Mouse (Mus musculus): ENCODE measurements at regions not wholly inside any gene's neighbourhood (a gene's known extent, or its start where the extent isn't known, plus 50 kb on each side); places are given as distances from the start of the nearest gene placed in this dataset.
"Not testable (repeated sequence)": the region's sequence is repeated elsewhere in the genome, so short reads cannot be mapped to it uniquely, and the experiment has no call there.

DNA sequence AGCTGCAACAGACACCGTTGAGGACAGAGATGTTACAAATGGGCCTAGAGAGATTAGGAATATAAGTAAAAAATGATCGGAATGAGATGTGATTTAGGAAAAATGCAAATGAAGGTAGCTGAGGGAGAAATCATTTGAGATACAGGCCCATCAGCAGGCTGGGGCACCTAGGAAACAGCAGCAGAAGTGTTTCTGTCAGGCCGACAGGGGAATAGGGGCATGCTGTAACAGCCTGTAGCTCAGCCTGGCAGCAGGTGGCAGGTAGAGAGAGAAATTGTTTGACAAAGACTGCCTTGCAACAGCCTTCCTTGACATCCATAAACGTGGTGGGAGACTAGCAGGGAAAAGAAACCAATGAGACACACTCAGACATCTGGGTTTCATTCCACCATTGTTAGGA, 115.1 kb upstream of the Tmem150c start:
- peaks cover 40% of the 10 kb centered on the region for H3K9me3 ChIP-seq (ENCODE audit: low read length)
- peaks cover 5% of the 10 kb centered on the region for H3K4me1 ChIP-seq (replicated peaks; ENCODE audit: low read depth, low read length)
- no peak overlapping the region for H3K4me3 ChIP-seq (replicated peaks; ENCODE audit: low read length)
- no peaks in the 10 kb centered on the region for H3K36me3 ChIP-seq (ENCODE audit: insufficient read depth, low read length)
- no peaks in the 10 kb centered on the region for H3K27me3 ChIP-seq (ENCODE audit: insufficient read depth, low read length)
- TF ChIP-seq POU5F1 (IDR thresholded peaks at IDR 0.05; ENCODE audit: borderline replicate concordance, low read length): no peak
- no peak for TF ChIP-seq NANOG (IDR thresholded peaks at IDR 0.05; ENCODE audit: borderline replicate concordance, low read length)
- no peak for TF ChIP-seq CTCF (conservative IDR thresholded peaks at IDR 0.05; ENCODE audit: low read length)

GRCm38 (mm10) chr5:100271975-100272374, 112.4 kb upstream of the Tmem150c start:
- Histone ChIP-seq H3K9me3 (ENCODE audit: low read length) (peaks cover 37% of the 10 kb centered on the region), H3K4me1 (replicated peaks; ENCODE audit: low read depth, low read length) (peaks cover 12% of the 10 kb centered on the region)
- not testable (repeated sequence) for H3K4me3 ChIP-seq (replicated peaks; ENCODE audit: low read length); H3K36me3 ChIP-seq (ENCODE audit: insufficient read depth, low read length); H3K27me3 ChIP-seq (ENCODE audit: insufficient read depth, low read length)

DNA sequence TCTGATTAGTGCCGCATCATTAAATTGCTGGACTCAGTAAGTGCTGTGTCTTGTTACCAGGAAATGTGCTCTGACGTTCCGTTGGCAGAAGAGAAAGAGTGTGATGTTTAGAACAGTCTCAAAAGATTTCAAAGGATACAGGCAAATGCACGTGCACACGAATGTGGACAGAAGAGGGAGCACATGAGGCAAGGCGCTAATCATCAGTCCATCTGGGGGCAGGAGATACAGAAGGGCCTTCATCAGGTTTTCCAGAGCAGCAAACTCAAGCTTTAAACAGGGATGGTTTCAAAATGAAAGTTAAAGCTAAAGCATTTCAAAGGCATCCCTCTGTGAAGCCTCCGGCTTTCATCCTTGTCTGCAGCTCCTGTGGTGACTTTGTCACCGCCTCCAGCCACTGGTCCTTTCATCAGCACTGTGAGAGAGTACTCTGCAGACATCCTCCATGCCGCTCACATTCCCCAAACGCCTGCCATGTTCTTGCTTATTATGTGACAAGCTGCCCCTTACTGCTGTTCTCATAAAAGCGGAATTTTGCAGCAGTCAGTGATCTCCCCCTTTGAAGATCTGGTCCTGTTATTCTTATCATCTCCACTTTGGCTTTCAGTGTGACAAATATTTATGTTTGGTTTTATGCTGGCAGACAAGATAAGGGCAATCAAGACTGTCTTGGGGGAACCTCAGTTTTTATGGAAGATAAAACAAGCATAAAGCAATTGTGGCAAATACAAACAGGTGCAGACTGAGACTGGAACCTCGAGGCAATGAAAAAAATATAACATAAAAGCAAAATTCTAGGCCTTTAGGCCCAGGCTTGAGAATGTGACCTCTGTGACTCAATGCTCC, 111.5 kb upstream of the Tmem150c start:
- Histone ChIP-seq H3K4me1 (replicated peaks; ENCODE audit: low read depth, low read length) (peaks cover 12% of the 10 kb centered on the region), H3K9me3 (ENCODE audit: low read length) (peaks cover 37% of the 10 kb centered on the region), H3K36me3 (ENCODE audit: insufficient read depth, low read length) (no peaks in the 10 kb centered on the region), H3K4me3 (replicated peaks; ENCODE audit: low read length) (no peak overlapping the region), H3K27me3 (ENCODE audit: insufficient read depth, low read length) (no peaks in the 10 kb centered on the region)
- TF ChIP-seq NANOG (IDR thresholded peaks at IDR 0.05; ENCODE audit: borderline replicate concordance, low read length): no peak
- no peak for TF ChIP-seq CTCF (conservative IDR thresholded peaks at IDR 0.05; ENCODE audit: low read length)
- TF ChIP-seq POU5F1 (IDR thresholded peaks at IDR 0.05; ENCODE audit: borderline replicate concordance, low read length): no peak

GRCm38 (mm10) chr5:100268111-100268878, 108.7 kb upstream of the Tmem150c start:
- peaks cover 30% of the 10 kb centered on the region for H3K9me3 ChIP-seq (ENCODE audit: low read length)

GRCm38 (mm10) chr5:100266671-100267510, 107.3 kb upstream of the Tmem150c start:
- Histone ChIP-seq H3K4me3 (replicated peaks; ENCODE audit: low read length) (no peak overlapping the region), H3K36me3 (ENCODE audit: insufficient read depth, low read length) (no peaks in the 10 kb centered on the region)
- TF ChIP-seq POU5F1 (IDR thresholded peaks at IDR 0.05; ENCODE audit: borderline replicate concordance, low read length): no peak
- TF ChIP-seq CTCF (conservative IDR thresholded peaks at IDR 0.05; ENCODE audit: low read length): no peak
- TF ChIP-seq NANOG (IDR thresholded peaks at IDR 0.05; ENCODE audit: borderline replicate concordance, low read length): no peak

More at GRCm38 (mm10) chr5:100268111-100268878, 108.7 kb upstream of the Tmem150c start:
- no peak for TF ChIP-seq NANOG (IDR thresholded peaks at IDR 0.05; ENCODE audit: borderline replicate concordance, low read length)
- TF ChIP-seq CTCF (conservative IDR thresholded peaks at IDR 0.05; ENCODE audit: low read length): no peak
- TF ChIP-seq POU5F1 (IDR thresholded peaks at IDR 0.05; ENCODE audit: borderline replicate concordance, low read length): no peak
- H3K27me3 ChIP-seq (ENCODE audit: insufficient read depth, low read length): no peaks in the 10 kb centered on the region
- H3K4me1 ChIP-seq (replicated peaks; ENCODE audit: low read depth, low read length): peaks cover 8% of the 10 kb centered on the region
- H3K36me3 ChIP-seq (ENCODE audit: insufficient read depth, low read length): no peaks in the 10 kb centered on the region
- no peak overlapping the region for H3K4me3 ChIP-seq (replicated peaks; ENCODE audit: low read length)

DNA sequence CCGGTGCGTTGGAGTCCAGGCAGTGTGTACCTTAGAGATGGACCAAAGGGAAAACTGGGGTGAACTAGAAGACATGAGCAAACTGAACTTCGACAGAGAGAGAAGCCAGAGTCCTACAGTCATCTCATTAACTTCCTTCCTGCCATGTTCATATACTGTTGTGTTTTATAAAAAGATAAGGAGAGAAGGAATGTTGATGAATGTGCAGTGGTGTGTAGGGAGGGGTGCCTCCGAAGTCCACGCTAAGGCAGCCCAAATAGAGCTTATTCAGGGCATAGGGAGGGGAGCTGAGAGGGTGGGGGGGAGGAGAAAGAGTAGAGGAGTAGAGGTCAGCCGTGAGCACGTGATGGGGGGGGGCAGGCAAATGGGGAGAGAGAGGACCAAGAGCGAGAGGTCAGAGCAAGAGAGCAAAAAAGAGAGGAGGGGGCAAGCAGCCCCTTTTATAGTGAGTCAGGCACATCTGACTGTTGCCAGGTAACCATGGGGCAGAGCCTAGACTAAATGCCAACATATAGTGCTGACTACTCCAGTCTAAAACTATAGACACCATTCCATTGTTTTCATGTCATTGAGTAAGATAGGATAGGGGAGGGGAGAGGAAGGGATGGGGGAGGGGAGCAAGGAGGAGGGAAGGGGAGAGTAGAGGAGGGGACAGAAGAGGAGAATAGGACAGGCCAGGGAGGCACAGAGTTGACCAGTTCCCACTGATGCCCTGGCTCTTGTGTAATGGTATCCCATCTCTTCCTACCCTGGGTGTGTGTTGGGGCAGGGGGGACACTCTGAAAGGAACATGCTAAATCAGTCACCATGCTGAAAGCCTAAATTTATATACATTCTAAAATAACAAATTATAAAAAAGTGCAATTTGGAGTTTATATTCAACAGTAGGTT, 100.4 kb upstream of the Tmem150c start:
- Histone ChIP-seq H3K4me3 (replicated peaks; ENCODE audit: low read length) (no peak overlapping the region), H3K4me1 (replicated peaks; ENCODE audit: low read depth, low read length) (no peaks in the 10 kb centered on the region), H3K36me3 (ENCODE audit: insufficient read depth, low read length) (no peaks in the 10 kb centered on the region), H3K9me3 (ENCODE audit: low read length) (no peaks in the 10 kb centered on the region), H3K27me3 (ENCODE audit: insufficient read depth, low read length) (no peaks in the 10 kb centered on the region)
- TF ChIP-seq POU5F1 (IDR thresholded peaks at IDR 0.05; ENCODE audit: borderline replicate concordance, low read length) (no peak), CTCF (conservative IDR thresholded peaks at IDR 0.05; ENCODE audit: low read length) (no peak), NANOG (IDR thresholded peaks at IDR 0.05; ENCODE audit: borderline replicate concordance, low read length) (no peak)

More at GRCm38 (mm10) chr5:100266671-100267510, 107.3 kb upstream of the Tmem150c start:
- H3K27me3 ChIP-seq (ENCODE audit: insufficient read depth, low read length): no peaks in the 10 kb centered on the region
- peaks cover 16% of the 10 kb centered on the region for H3K9me3 ChIP-seq (ENCODE audit: low read length)
- peaks cover 8% of the 10 kb centered on the region for H3K4me1 ChIP-seq (replicated peaks; ENCODE audit: low read depth, low read length)

GRCm38 (mm10) chr5:100258952-100259710, 99.5 kb upstream of the Tmem150c start:
- Histone ChIP-seq H3K36me3 (ENCODE audit: insufficient read depth, low read length) (no peaks in the 10 kb centered on the region), H3K4me1 (replicated peaks; ENCODE audit: low read depth, low read length) (no peaks in the 10 kb centered on the region), H3K27me3 (ENCODE audit: insufficient read depth, low read length) (no peaks in the 10 kb centered on the region), H3K9me3 (ENCODE audit: low read length) (no peaks in the 10 kb centered on the region), H3K4me3 (replicated peaks; ENCODE audit: low read length) (no peak overlapping the region)
- TF ChIP-seq NANOG (IDR thresholded peaks at IDR 0.05; ENCODE audit: borderline replicate concordance, low read length) (no peak), CTCF (conservative IDR thresholded peaks at IDR 0.05; ENCODE audit: low read length) (no peak), POU5F1 (IDR thresholded peaks at IDR 0.05; ENCODE audit: borderline replicate concordance, low read length) (no peak)

Data from E14TG2a.4 (cell line).